Mouse (Mus musculus) B cell, adult (primary cell): ENCODE results near the gene Tcp1. TPM values are rescaled to one million over a fixed set of nuclear protein-coding genes. Genes with fewer than 3 reads are reported as not detected.

Source experiments
- total RNA-seq: library from RNA; stranded (reverse); gene quantifications from 4 replicates; pipeline ENCODE4 v1.2.4, GENCODE M21; 2023; ENCODE audit not compliant: inconsistent age

The Tcp1 gene
- total RNA-seq, result 233 to 257 TPM (median 233 TPM) in 4 replicates

GRCm38 (mm10) chr17:12915488-12915880 lies at the start of gene Tcp1:
Gene Tcp1 (plus strand): TSS chr17:12915701.

GRCm38 (mm10) chr17:12868043-12868442 lies 47.5 kb upstream of the Tcp1 start, which contains the start of gene Mas1:
Gene Mas1 (minus strand): TSS chr17:12868143.

DNA sequence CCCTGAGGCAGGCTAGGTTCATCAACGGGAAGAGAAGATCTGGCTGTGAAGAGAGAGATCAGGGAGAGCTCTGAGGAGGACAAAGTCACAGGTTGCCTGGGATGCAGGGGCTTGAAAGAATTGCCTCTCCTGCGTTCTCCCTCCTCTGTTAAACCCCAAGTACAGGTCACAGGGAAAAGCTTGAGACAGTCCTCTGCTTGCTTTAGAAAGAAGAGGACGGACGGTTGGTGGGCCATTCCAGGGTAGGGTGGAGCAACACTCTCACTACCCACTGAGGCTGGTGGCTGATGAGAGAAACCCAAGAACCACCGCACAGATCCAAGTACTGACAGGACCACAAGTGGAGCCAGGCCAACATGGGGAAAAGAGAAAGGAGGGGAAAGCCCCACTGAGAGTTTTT lies 39.8 kb upstream of the Tcp1 start, which contains the start of gene Mrgprh:
Gene Mrgprh (plus strand): TSS at position 301 of the 400 bp plus-strand sequence.

GRCm38 (mm10) chr17:12909361-12910280 lies 5.9 kb upstream of the Tcp1 start, which contains the start of gene Pnldc1:
Gene Pnldc1 (minus strand): TSS chr17:12910230.

GRCm38 (mm10) chr17:12915881-12916583 lies 531 bp downstream of the Tcp1 start, which contains the start of gene Mrpl18:
Gene Mrpl18 (minus strand): TSS chr17:12916345.

DNA sequence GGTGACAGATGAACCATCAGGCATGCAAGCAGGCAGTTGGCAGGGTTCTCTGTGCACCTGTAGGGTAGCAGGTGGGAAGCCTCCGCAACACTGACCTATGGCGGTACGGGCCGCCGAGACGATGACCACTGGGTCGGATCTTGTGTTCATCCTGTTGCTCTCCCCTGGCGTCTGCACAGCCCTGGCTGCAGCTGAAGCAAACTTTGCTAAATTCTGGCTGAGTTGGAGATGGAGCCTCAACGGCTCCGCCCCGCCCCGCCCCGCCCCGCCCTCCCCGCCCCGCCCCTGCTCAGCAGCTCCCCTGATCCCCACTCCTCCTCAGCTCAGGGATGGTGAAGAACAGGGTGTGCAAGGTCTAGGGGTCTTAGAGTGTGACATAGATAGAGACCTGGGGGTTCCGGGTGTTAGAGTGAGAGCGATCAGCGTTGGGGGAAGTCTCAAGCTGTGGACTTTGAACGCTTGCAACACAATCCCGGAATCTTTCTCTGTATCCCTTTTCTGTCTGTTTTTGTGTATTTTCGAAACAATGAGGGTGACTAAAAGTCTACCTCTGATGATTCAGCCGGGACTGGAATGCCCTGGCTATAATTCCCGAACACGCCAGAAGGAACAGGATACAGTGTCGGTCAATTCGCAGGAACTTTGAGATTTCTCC lies 24.8 kb downstream of the Tcp1 start, which contains the start of gene Acat3:
Gene Acat3 (minus strand): TSS at position 450 of the 655 bp plus-strand sequence.

GRCm38 (mm10) chr17:12960331-12960873 lies 44.9 kb downstream of the Tcp1 start, which contains the start of gene Acat2:
Gene Acat2 (minus strand): TSS chr17:12960747.

Other genes with a start within 250 kb of the Tcp1 start
- not detected in 4 replicates for gene Slc22a1, start 239.9 kb upstream of the Tcp1 start, total RNA-seq
- gene Igf2r, start 146.0 kb upstream of the Tcp1 start, total RNA-seq, result 11.0 to 11.7 TPM (median 11.1 TPM) in 4 replicates
- not detected in 4 replicates for gene Mas1, start 47.6 kb upstream of the Tcp1 start, total RNA-seq
- gene Mrgprh, start 39.7 kb upstream of the Tcp1 start, total RNA-seq, result not detected in 4 replicates
- gene Pnldc1, start 5.5 kb upstream of the Tcp1 start, total RNA-seq, result 0.66 to 5.4 TPM (median 1.2 TPM) in 4 replicates
- 31.6 to 45.1 TPM (median 34.5 TPM) in 4 replicates for gene Mrpl18, start 644 bp downstream of the Tcp1 start, total RNA-seq
- gene Acat3, start 24.9 kb downstream of the Tcp1 start, total RNA-seq, result 1.1 TPM in 1 of 4 replicates, not detected in the others
- gene Acat2, start 45.0 kb downstream of the Tcp1 start, total RNA-seq, result 14.8 to 18.7 TPM (median 16.9 TPM) in 4 replicates
- gene Wtap, start 78.5 kb downstream of the Tcp1 start, total RNA-seq, result 98.5 to 107 TPM (median 104 TPM) in 4 replicates
- gene Sod2, start 91.1 kb downstream of the Tcp1 start, total RNA-seq, result 79.9 to 96.6 TPM (median 88.0 TPM) in 4 replicates
- 0.70 TPM in 1 of 4 replicates, not detected in the others for gene Gpr31b, start 136.6 kb downstream of the Tcp1 start, total RNA-seq
- not detected in 4 replicates for gene Tcp10b, start 145.4 kb downstream of the Tcp1 start, total RNA-seq
- gene Unc93a, start 216.1 kb downstream of the Tcp1 start, total RNA-seq, result 0.24 to 0.99 TPM (median 0.48 TPM) in 3 of 4 replicates, not detected in the other